ENCODE assay signal across 13 mouse cellular contexts in genomic region chr11:30672719-30673118, GRCm38 (mm10). TPM values are rescaled to one million over a fixed set of nuclear protein-coding genes. Genes with fewer than 3 reads are reported as not detected.
DNase-seq lines count a peak whose midpoint lies in the region; ATAC-seq and TF ChIP-seq lines count a peak whose summit lies in the region.
"Had no signal": no experiment of that assay in that cellular context is flagged by ENCODE, and none has a peak within 500 bp of the region (broad histone marks: within the 10 kb centered on the region; RNA-seq: fewer than 3 reads in every experiment).

No protein-coding gene starts in this region.

- WGBS in hindbrain, postnatal 0 days, result 32% methylated on average over 1 of the region's 1 CpGs
- 54% methylated on average over 1 of the region's 1 CpGs for WGBS in hindbrain, embryonic 10.5 days
- WGBS in midbrain, embryonic 15.5 days, result 44% methylated on average over 1 of the region's 1 CpGs

- TF ChIP-seq CTCF in hindbrain, postnatal 0 days (IDR thresholded peaks at IDR 0.05; ENCODE audit: low read depth), result no peak

- no peaks in the 10 kb centered on the region for H3K4me1 ChIP-seq in hindbrain, postnatal 0 days (ENCODE audit: insufficient read depth, low read length)
- H3K4me1 ChIP-seq in hindbrain, embryonic 10.5 days (replicated peaks), result no peaks in the 10 kb centered on the region
- no peaks in the 10 kb centered on the region for H3K4me1 ChIP-seq in midbrain, embryonic 15.5 days
- H3K4me1 ChIP-seq: megakaryocyte, embryonic 14.5 days; neural tube, embryonic 12.5 days had no signal

- H3K4me2 ChIP-seq in hindbrain, postnatal 0 days (ENCODE audit: low read depth, low read length), result no peak overlapping the region
- H3K4me2 ChIP-seq in midbrain, embryonic 15.5 days, result no peak overlapping the region
- H3K4me2 ChIP-seq: neural tube, embryonic 12.5 days had no signal

- ATAC-seq in hindbrain, postnatal 0 days, result peak; percentile 68
- no peak for ATAC-seq in midbrain, embryonic 15.5 days (replicated peaks)

- H3K36me3 ChIP-seq in hindbrain, postnatal 0 days (ENCODE audit: insufficient read depth, low read length), result no peaks in the 10 kb centered on the region
- H3K36me3 ChIP-seq in hindbrain, embryonic 10.5 days, result no peaks in the 10 kb centered on the region
- no peaks in the 10 kb centered on the region for H3K36me3 ChIP-seq in midbrain, embryonic 15.5 days (replicated peaks)
- H3K36me3 ChIP-seq: neural tube, embryonic 12.5 days had no signal

- intact Hi-C loops in heart, postnatal 10 days (cut with DNase I), result no loop called here

- peak; percentile 57 for DNase-seq in hindbrain, postnatal 0 days (ENCODE audit: low spot score)
- no peak for DNase-seq in hindbrain, embryonic 10.5 days (ENCODE audit: low spot score)
- DNase-seq in 3134 (ENCODE audit: extremely low read depth, insufficient read length, low spot score) (peak; percentile 66), MN1 (ENCODE audit: low spot score) (peak; percentile 59)
- DNase-seq in heart, postnatal 10 days, result peak; percentile 73 to 77
- no peak for DNase-seq in cerebellum, postnatal 36 days
- DNase-seq: adrenal gland, postnatal 25 days; cerebellum, postnatal 14 days; kidney, postnatal 4 days; liver had no signal

- no peaks in the 10 kb centered on the region for H3K27me3 ChIP-seq in hindbrain, postnatal 0 days (ENCODE audit: insufficient read depth, low read length)
- no peaks in the 10 kb centered on the region for H3K27me3 ChIP-seq in hindbrain, embryonic 10.5 days (ENCODE audit: insufficient read depth, poor library complexity, severe bottlenecking)
- H3K27me3 ChIP-seq in midbrain, embryonic 15.5 days (replicated peaks), result no peaks in the 10 kb centered on the region
- H3K27me3 ChIP-seq: neural tube, embryonic 12.5 days had no signal

- H3K9me3 ChIP-seq in hindbrain, postnatal 0 days (ENCODE audit: low read length), result no peaks in the 10 kb centered on the region
- H3K9me3 ChIP-seq in hindbrain, embryonic 10.5 days, result no peaks in the 10 kb centered on the region
- no peaks in the 10 kb centered on the region for H3K9me3 ChIP-seq in midbrain, embryonic 15.5 days
- H3K9me3 ChIP-seq: megakaryocyte, embryonic 14.5 days; neural tube, embryonic 12.5 days had no signal

- H3K4me3 ChIP-seq in hindbrain, postnatal 0 days (ENCODE audit: low read length), result no peak overlapping the region
- no peak overlapping the region for H3K4me3 ChIP-seq in hindbrain, embryonic 10.5 days
- no peak overlapping the region for H3K4me3 ChIP-seq in midbrain, embryonic 15.5 days
- H3K4me3 ChIP-seq: megakaryocyte, embryonic 14.5 days; neural tube, embryonic 12.5 days had no signal

- no peak overlapping the region for H3K9ac ChIP-seq in hindbrain, postnatal 0 days (replicated peaks; ENCODE audit: low read length)
- no peak overlapping the region for H3K9ac ChIP-seq in midbrain, embryonic 15.5 days
- H3K9ac ChIP-seq: neural tube, embryonic 12.5 days had no signal

- H3K27ac ChIP-seq in hindbrain, postnatal 0 days, result no peak overlapping the region
- H3K27ac ChIP-seq in hindbrain, embryonic 10.5 days, result no peak overlapping the region
- H3K27ac ChIP-seq in midbrain, embryonic 15.5 days, result no peak overlapping the region
- H3K27ac ChIP-seq: neural tube, embryonic 12.5 days had no signal

RNA-seq across cellular contexts. Expression of gene Acyp2, which starts 23.3 kb away (rescaled TPM):
- total RNA-seq in hindbrain, postnatal 0 days (2014; rRNA removed), result 11.8 and 12.9 TPM in 2 replicates
- polyA plus RNA-seq in hindbrain, postnatal 0 days (2015; fragmentation: Nextera tagmentation; extraction: Ambion mirVana), result 57.0 and 62.6 TPM in 2 replicates
- 6.8 and 9.1 TPM in 2 replicates for polyA plus RNA-seq in hindbrain, embryonic 10.5 days (2016; fragmentation: Nextera tagmentation; extraction: Ambion mirVana)
- total RNA-seq in heart, postnatal 10 days (2021), result 10 to 100 TPM; 49.8 to 55.1 TPM
- 16.4 and 17.5 TPM in 2 replicates for polyA plus RNA-seq in midbrain, embryonic 15.5 days (2015; fragmentation: Nextera tagmentation; extraction: Ambion mirVana)

Comparison
In these comparisons a context has a peak if more than half of its experiments do, and no peak if none do; other contexts are left out.
1. DNase-seq: peak in hindbrain, postnatal 0 days (single experiment), 3134 (single experiment), MN1 (single experiment) and heart, postnatal 10 days (2 of 2); none in hindbrain, embryonic 10.5 days (single experiment) and cerebellum, postnatal 36 days (0 of 2).